Comparison of ENCODE assay signal across 9 mouse cellular contexts in the genomic region with DNA sequence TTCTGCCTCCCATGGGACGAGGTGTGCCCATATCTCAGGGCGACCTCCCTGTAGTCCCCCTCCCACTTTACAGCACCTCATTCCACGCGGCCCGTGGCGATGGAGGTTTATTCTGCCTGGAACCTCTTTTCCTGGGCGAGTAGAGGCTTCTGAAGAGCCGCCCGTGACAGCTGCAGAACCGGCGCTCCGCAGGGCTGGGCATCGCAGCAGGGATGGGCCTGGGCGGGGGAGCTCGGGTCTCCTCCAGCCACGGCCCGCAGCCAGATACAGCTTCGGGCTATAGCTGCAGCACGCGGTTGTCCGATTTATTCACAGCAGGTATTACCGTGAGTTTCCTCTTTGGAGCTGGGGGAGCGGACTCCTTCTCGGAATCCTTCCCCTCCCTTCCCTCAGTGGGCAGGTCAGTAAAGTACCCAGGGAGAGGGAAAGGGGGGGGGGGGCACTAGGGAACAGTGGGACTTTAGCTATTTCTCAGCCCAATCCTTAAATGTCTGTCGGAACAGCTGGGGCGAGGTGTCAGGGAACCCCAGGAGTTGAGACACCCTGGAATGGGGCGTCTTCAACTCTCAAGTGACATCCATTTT. TPM values are rescaled to one million over a fixed set of nuclear protein-coding genes. Genes with fewer than 3 reads are reported as not detected.
DNase-seq lines count a peak whose midpoint lies in the region; ATAC-seq lines count a peak whose summit lies in the region.
"Had no signal": no experiment of that assay in that cellular context is flagged by ENCODE, and none has a peak within 500 bp of the region (broad histone marks: within the 10 kb centered on the region; RNA-seq: fewer than 3 reads in every experiment).

No protein-coding gene starts in this region.

- H3K9me3 ChIP-seq in heart, embryonic 14.5 days (ENCODE audit: control insufficient read depth, low read length) = no peaks in the 10 kb centered on the region
- H3K9me3 ChIP-seq in forebrain, embryonic 13.5 days (replicated peaks) = no peaks in the 10 kb centered on the region
- no peaks in the 10 kb centered on the region for H3K9me3 ChIP-seq in limb, embryonic 15.5 days

- no peak overlapping the region for H3K27ac ChIP-seq in heart, embryonic 14.5 days (replicated peaks in 1 of 2; ENCODE audit: control insufficient read depth in 1 of 2, insufficient read depth in 1 of 2, low read depth in 2 of 2, low read length in 2 of 2)
- H3K27ac ChIP-seq in forebrain, embryonic 13.5 days = no peak overlapping the region
- no peak overlapping the region for H3K27ac ChIP-seq in limb, embryonic 15.5 days

- DNase-seq in heart, postnatal 4 days = no peak
- peak; percentile 41 for DNase-seq in ES-CJ7 (ENCODE audit: low read depth, low spot score)
- no peak for DNase-seq in thymus, postnatal 0 days (ENCODE audit: low spot score)
- no peak for DNase-seq in cerebellum, postnatal 25 days

- H3K9ac ChIP-seq in heart, embryonic 14.5 days (ENCODE audit: low read length) = no peak overlapping the region
- 0 out of 2 replicates have a peak overlapping the region, but pooled peaks have one; percentile 77 for H3K9ac ChIP-seq in forebrain, embryonic 13.5 days
- no peak overlapping the region for H3K9ac ChIP-seq in limb, embryonic 15.5 days

- peaks cover 99% of the 10 kb centered on the region for H3K27me3 ChIP-seq in heart, embryonic 14.5 days (ENCODE audit: control insufficient read depth, insufficient read depth, low read length)
- H3K27me3 ChIP-seq in forebrain, embryonic 13.5 days = peaks cover 96% of the 10 kb centered on the region
- H3K27me3 ChIP-seq in limb, embryonic 15.5 days = peaks cover 100% of the 10 kb centered on the region

- under 1% methylated on average over 27 of the region's 27 CpGs for WGBS in heart, embryonic 14.5 days
- WGBS in forebrain, embryonic 13.5 days = 2% methylated on average over 27 of the region's 27 CpGs
- whole genome bisulfite sequencing in limb, embryonic 15.5 days = 2% methylated on average over 27 of the region's 27 CpGs

- no peaks in the 10 kb centered on the region for H3K36me3 ChIP-seq in heart, embryonic 14.5 days (ENCODE audit: control insufficient read depth, insufficient read depth, low read length)
- no peaks in the 10 kb centered on the region for H3K36me3 ChIP-seq in forebrain, embryonic 13.5 days (ENCODE audit: poor library complexity, severe bottlenecking)
- H3K36me3 ChIP-seq in limb, embryonic 15.5 days = no peaks in the 10 kb centered on the region

- ATAC-seq in heart, embryonic 14.5 days (ENCODE audit: insufficient number of reproducible peaks, insufficient read depth, low FRiP score, low read depth) = no peak
- ATAC-seq in forebrain, embryonic 13.5 days = no peak
- no peak for ATAC-seq in limb, embryonic 15.5 days (ENCODE audit: insufficient number of reproducible peaks, low FRiP score, low TSS enrichment, low read depth)
- ATAC-seq in activated CD4-positive, CD25-positive, alpha-beta regulatory T cell, adult 4 months = no peak

- peak overlapping the region; percentile 66 for H3K4me2 ChIP-seq in heart, embryonic 14.5 days (ENCODE audit: low read length)
- H3K4me2 ChIP-seq in forebrain, embryonic 13.5 days = peak overlapping the region; percentile 77
- H3K4me2 ChIP-seq in limb, embryonic 15.5 days = peak overlapping the region; percentile 54

- peak overlapping the region in 1 of 2 experiments; percentile 41; a peak in 2 of 4 replicates for H3K4me3 ChIP-seq in heart, embryonic 14.5 days (ENCODE audit: control insufficient read depth in 1 of 2, insufficient read depth in 1 of 2, low read depth in 1 of 2, low read length in 2 of 2)
- H3K4me3 ChIP-seq in forebrain, embryonic 13.5 days = peak overlapping the region; percentile 59
- peak overlapping the region; percentile 41 for H3K4me3 ChIP-seq in limb, embryonic 15.5 days

- peaks cover 9 to 47% of the 10 kb centered on the region in 2 experiments; a peak in 3 of 4 replicates for H3K4me1 ChIP-seq in heart, embryonic 14.5 days (ENCODE audit: control insufficient read depth in 2 of 2, insufficient read depth in 2 of 2, low read length in 2 of 2)
- peaks cover 61% of the 10 kb centered on the region for H3K4me1 ChIP-seq in forebrain, embryonic 13.5 days
- peaks cover 53% of the 10 kb centered on the region for H3K4me1 ChIP-seq in limb, embryonic 15.5 days

RNA-seq across cellular contexts. Expression of a gene that starts 0.6 kb away (rescaled TPM):
- not detected in 2 replicates for polyA plus RNA-seq in heart, embryonic 14.5 days (2014; fragmentation: Nextera tagmentation; extraction: Ambion mirVana)
- not detected for total RNA-seq in heart, postnatal 4 days (2021)
- polyA plus RNA-seq in forebrain, embryonic 13.5 days (2015; fragmentation: Nextera tagmentation; extraction: Ambion mirVana) = 35.1 and 35.4 TPM in 2 replicates
- 20.1 and 20.4 TPM in 2 replicates for polyA plus RNA-seq in limb, embryonic 15.5 days (2015; fragmentation: Nextera tagmentation; extraction: Ambion mirVana)
- polyA plus RNA-seq in thymus, postnatal 0 days (2015; fragmentation: Nextera tagmentation; extraction: Ambion mirVana) = 0.93 and 0.98 TPM in 2 replicates
- not detected for polyA plus RNA-seq in activated CD4-positive, CD25-positive, alpha-beta regulatory T cell, adult 4 months (2017; shearing (Covaris generic))
- total RNA-seq: gastrocnemius, adult 8-10 months had no signal

Comparison
In these comparisons a context has a peak if more than half of its experiments do, and no peak if none do; other contexts are left out.
1. RNA of a gene that starts 0.6 kb away (polyA plus RNA-seq): 35.1 to 35.4 TPM in forebrain, embryonic 13.5 days and 20.1 to 20.4 TPM in limb, embryonic 15.5 days; 0.93 to 0.98 TPM in thymus, postnatal 0 days, not detected in activated CD4-positive, CD25-positive, alpha-beta regulatory T cell, adult 4 months and not detected in heart, embryonic 14.5 days; every median in the first group is over 10 times any median in the second.
2. Peak in every context shown above with its lines, with median percentiles within 50 percentile points of each other: H3K4me2 ChIP-seq.